26 mouse cellular contexts compared by ENCODE assay signal in the genomic region with DNA sequence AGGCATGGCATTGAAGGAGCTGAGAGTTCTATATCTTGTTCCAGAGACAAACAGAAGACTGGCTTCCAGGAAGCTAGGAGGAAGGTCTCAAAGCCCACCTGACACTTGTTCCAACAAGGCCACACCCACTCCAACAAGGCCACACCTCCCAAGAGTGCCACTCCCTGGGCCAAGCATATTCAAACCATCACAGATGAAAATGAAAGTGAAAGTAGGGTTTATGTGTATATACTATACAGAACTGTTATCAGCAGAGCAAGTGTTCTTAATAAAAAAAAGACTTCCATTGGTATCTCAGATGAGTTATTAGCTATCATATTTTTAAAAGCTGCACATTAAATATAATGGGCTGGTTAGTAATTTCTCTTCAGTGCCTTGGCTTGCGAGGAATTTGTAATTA. TPM values are rescaled to one million over a fixed set of nuclear protein-coding genes. Genes with fewer than 3 reads are reported as not detected.
DNase-seq lines count a peak whose midpoint lies in the region; TF ChIP-seq lines count a peak whose summit lies in the region.
"Had no signal": no experiment of that assay in that cellular context is flagged by ENCODE, and none has a peak within 500 bp of the region (broad histone marks: within the 10 kb centered on the region; RNA-seq: fewer than 3 reads in every experiment).

No protein-coding gene starts in this region.

- TF ChIP-seq CTCF in kidney, adult 2 months (conservative IDR thresholded peaks at IDR 0.05; ENCODE audit: insufficient read depth, insufficient read length, low read depth, low read length): no peak

- H3K27ac ChIP-seq in kidney, adult 2 months (ENCODE audit: insufficient read depth, low read depth, low read length): no peak overlapping the region
- H3K27ac ChIP-seq: embryonic facial prominence, embryonic 10.5 days; embryonic facial prominence, embryonic 13.5 days; forebrain, embryonic 12.5 days; forebrain, embryonic 15.5 days; heart, adult 2 months; hindbrain, embryonic 12.5 days had no signal

- H3K36me3 ChIP-seq in kidney, adult 2 months (ENCODE audit: control insufficient read depth, insufficient read depth, low read length): no peaks in the 10 kb centered on the region
- H3K36me3 ChIP-seq: embryonic facial prominence, embryonic 10.5 days; embryonic facial prominence, embryonic 13.5 days; forebrain, embryonic 12.5 days; forebrain, embryonic 15.5 days; G1E; hindbrain, embryonic 12.5 days had no signal

- TF ChIP-seq POLR2A in kidney, adult 2 months (IDR thresholded peaks at IDR 0.05; ENCODE audit: low read depth, low read length): no peak

- DNase-seq in heart, adult 11 months: peak; percentile 50
- no peak for DNase-seq in heart, adult 8-10 months (ENCODE audit: low spot score)
- DNase-seq in thymus, postnatal 4 days: peak; percentile 12
- DNase-seq in thymus, postnatal 36 days: no peak
- DNase-seq in CD4-positive, CD25-positive, alpha-beta regulatory T cell, adult 2 months (ENCODE audit: low read depth, low spot score): peak; percentile 21
- DNase-seq in induced T-regulatory cell, adult 2 months (ENCODE audit: low read depth): peak; percentile 30
- no peak for DNase-seq in kidney, adult 2 months
- DNase-seq in spleen, postnatal 14 days (ENCODE audit: low spot score in 2 of 2): no peak
- DNase-seq: adrenal gland, adult 2 months; adrenal gland, postnatal 14 days; cerebellum, adult 11-12 months; cerebellum, adult 8-10 months; cerebellum, postnatal 10 days; cerebellum, postnatal 36 days; embryo, embryonic 11 days; gastrocnemius, postnatal 25 days; heart, adult 2 months; kidney, adult 8-10 months had no signal

- no peaks in the 10 kb centered on the region for H3K4me1 ChIP-seq in kidney, adult 2 months (ENCODE audit: control insufficient read depth, insufficient read depth, low read length)
- H3K4me1 ChIP-seq: embryonic facial prominence, embryonic 10.5 days; embryonic facial prominence, embryonic 13.5 days; forebrain, embryonic 15.5 days had no signal

- no peak overlapping the region for H3K4me3 ChIP-seq in kidney, adult 2 months (ENCODE audit: insufficient read depth, low read depth, low read length)
- H3K4me3 ChIP-seq: embryonic facial prominence, embryonic 10.5 days; embryonic facial prominence, embryonic 13.5 days; erythroblast, embryonic 14.5 days; forebrain, embryonic 12.5 days; forebrain, embryonic 15.5 days; heart, adult 2 months; hindbrain, embryonic 12.5 days had no signal

- H3K27me3 ChIP-seq in kidney, adult 2 months (replicated peaks; ENCODE audit: control insufficient read depth, insufficient read depth, low read length): no peaks in the 10 kb centered on the region
- H3K27me3 ChIP-seq: embryonic facial prominence, embryonic 13.5 days; forebrain, embryonic 12.5 days; forebrain, embryonic 15.5 days; hindbrain, embryonic 12.5 days had no signal

- WGBS in kidney, adult 2 months: 78% methylated on average over 1 of the region's 1 CpGs

RNA-seq across cellular contexts. Expression of a gene that starts 44.6 kb away (rescaled TPM):
- total RNA-seq in heart, adult 8-10 months (2022): under 1 TPM; 0.27 to 0.69 (median 0.34) TPM
- polyA plus RNA-seq in kidney, adult 2 months (2012; rRNA removed): 0.49 and 1.1 TPM in 2 replicates
- total RNA-seq: G1E; gastrocnemius, adult 8-10 months; gastrocnemius, postnatal 25 days had no signal
- polyA plus RNA-seq: erythroblast, embryonic 14.5 days; G1E had no signal

Comparison
In these comparisons a context has a peak if more than half of its experiments do, and no peak if none do; other contexts are left out.
1. DNase-seq: peak in heart, adult 11 months (single experiment), thymus, postnatal 4 days (single experiment), CD4-positive, CD25-positive, alpha-beta regulatory T cell, adult 2 months (single experiment) and induced T-regulatory cell, adult 2 months (single experiment); none in heart, adult 8-10 months (single experiment), thymus, postnatal 36 days (0 of 2), kidney, adult 2 months (single experiment) and spleen, postnatal 14 days (0 of 2).